Mouse (Mus musculus): ENCODE measurements around the gene Dusp5. TPM values are rescaled to one million over a fixed set of nuclear protein-coding genes. Genes with fewer than 3 reads are reported as not detected.
A peak's percentile ranks its signal among the peaks of the same experiment; 100 is the strongest.

The Dusp5 gene
- 0.10 and 0.18 TPM in 2 replicates for polyA plus RNA-seq (2012)

DNA sequence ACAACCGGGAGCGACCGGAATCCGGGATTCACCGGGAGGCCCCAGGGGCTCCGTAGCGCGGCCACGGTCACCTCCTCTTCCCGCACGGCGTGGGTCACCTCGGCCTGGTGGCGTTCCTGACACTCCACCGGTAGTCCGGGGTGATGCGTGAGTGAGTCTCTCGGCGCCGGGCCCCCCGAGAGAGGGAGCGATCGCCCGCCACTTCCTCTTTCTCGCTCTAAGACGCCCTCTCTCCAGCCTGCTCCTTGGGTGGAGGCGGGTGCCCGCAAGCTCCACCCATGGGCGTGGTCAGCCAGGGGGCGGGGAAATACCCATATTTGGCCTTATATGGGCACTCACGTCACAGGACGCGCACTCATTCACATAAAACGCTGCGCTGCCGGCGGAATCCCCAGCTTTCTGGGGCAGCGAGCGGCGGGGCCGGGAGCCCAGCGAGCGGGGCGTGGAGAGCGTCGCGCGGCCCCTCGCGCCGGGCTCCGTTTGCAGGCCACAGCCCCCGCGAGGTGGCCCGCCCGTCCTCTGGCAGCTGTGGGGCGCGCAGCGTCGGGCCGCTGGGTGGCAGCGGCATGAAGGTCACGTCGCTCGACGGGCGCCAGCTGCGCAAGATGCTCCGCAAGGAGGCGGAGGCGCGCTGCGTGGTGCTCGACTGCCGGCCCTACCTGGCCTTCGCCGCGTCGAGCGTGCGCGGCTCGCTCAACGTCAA, at the start of gene Dusp5:
Gene Dusp5 (plus strand): TSS at position 358 of the 703 bp plus-strand sequence.
- peaks cover 56% of the 10 kb centered on the region for H3K27me3 ChIP-seq (ENCODE audit: control insufficient read depth)
- TF ChIP-seq TAL1 (IDR thresholded peaks at IDR 0.05; ENCODE audit: low read length) (no peak), GATA1 (IDR thresholded peaks at IDR 0.05; ENCODE audit: low read length) (no peak)

DNA sequence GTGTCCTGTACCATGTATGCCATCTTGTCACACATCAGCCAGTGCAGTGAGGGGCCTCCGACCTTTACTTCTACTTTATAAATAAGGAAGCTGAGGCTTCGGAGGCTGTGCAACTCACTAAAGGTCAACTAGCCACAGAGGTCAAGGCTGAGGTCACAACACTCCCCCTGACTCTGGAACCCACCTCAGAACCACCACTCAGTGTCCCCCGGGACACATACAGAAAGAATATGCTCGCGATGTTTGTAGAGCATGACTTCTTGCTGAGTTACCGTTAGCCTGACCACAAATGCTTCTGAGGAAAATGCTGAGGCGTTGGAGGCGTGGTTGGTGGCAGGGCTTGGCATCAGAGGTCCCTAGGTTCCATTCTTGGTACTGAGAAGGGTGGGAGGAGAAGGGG, 49.3 kb upstream of the Dusp5 start:
- no peaks in the 10 kb centered on the region for H3K4me1 ChIP-seq (ENCODE audit: control insufficient read depth)
- H3K36me3 ChIP-seq (ENCODE audit: control insufficient read depth): no peaks in the 10 kb centered on the region
- H3K9me3 ChIP-seq (ENCODE audit: control insufficient read depth, low read length): no peaks in the 10 kb centered on the region
- H3K27me3 ChIP-seq (ENCODE audit: control insufficient read depth): no peaks in the 10 kb centered on the region
- H3K4me3 ChIP-seq (replicated peaks): no peak overlapping the region
- TF ChIP-seq TAL1 (IDR thresholded peaks at IDR 0.05; ENCODE audit: low read length) (no peak), GATA1 (IDR thresholded peaks at IDR 0.05; ENCODE audit: low read length) (no peak)

More for the DNA sequence above, at the start of gene Dusp5:
- H3K4me3 ChIP-seq (replicated peaks): peak within 1 kb of the TSS; percentile 62
- peaks cover 29% of the 10 kb centered on the region for H3K9me3 ChIP-seq (ENCODE audit: control insufficient read depth, low read length)
- no peaks in the 10 kb centered on the region for H3K36me3 ChIP-seq (ENCODE audit: control insufficient read depth)
- peaks cover 13% of the 10 kb centered on the region for H3K4me1 ChIP-seq (ENCODE audit: control insufficient read depth)

DNA sequence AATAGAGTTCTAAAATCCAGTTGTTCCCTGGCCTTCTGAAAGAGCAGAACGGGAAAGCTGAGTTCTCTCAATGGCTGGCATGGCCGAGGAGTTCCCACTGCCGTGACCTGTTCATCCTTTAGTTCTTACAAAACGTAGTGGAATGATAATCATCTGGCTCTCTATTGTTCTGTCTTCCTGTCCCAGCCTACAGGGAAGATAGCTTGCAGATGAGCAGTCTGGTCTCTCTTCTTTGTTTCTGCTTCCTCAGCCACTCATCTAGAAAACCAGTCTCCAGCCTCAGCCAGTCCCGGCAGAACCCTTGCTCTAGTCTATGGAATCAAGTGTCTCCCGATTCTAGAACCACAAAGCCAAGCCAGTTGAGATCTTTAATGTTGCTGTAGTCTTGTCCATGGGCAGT, 46.8 kb upstream of the Dusp5 start:
- TF ChIP-seq GATA1 (IDR thresholded peaks at IDR 0.05; ENCODE audit: low read length): no peak
- no peak for TF ChIP-seq TAL1 (IDR thresholded peaks at IDR 0.05; ENCODE audit: low read length)
- no peaks in the 10 kb centered on the region for H3K27me3 ChIP-seq (ENCODE audit: control insufficient read depth)
- H3K4me1 ChIP-seq (ENCODE audit: control insufficient read depth): no peaks in the 10 kb centered on the region
- H3K9me3 ChIP-seq (ENCODE audit: control insufficient read depth, low read length): no peaks in the 10 kb centered on the region
- no peak overlapping the region for H3K4me3 ChIP-seq (replicated peaks)
- no peaks in the 10 kb centered on the region for H3K36me3 ChIP-seq (ENCODE audit: control insufficient read depth)

DNA sequence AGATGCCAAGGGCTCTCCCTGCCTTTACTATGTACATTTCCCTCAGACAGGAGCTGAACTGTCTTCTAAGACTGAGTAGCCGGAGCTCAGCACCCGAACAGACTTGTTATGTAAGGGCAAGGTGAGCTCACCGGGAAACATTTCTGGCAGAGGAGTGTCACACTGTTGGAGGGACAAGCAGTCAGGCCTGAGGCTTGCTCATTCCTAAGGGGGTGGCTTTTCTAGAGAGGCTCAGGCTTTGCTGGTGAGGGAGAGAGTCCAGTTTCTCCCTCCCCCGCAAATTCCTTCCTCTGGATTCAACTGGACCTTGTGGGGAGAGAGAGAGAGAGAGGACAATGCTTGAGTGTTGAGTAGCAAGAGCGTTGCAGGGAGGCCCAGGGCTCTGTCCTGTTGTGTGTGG, 46.4 kb upstream of the Dusp5 start:
- Histone ChIP-seq H3K36me3 (ENCODE audit: control insufficient read depth) (no peaks in the 10 kb centered on the region), H3K4me3 (replicated peaks) (no peak overlapping the region), H3K27me3 (ENCODE audit: control insufficient read depth) (no peaks in the 10 kb centered on the region), H3K9me3 (ENCODE audit: control insufficient read depth, low read length) (no peaks in the 10 kb centered on the region), H3K4me1 (ENCODE audit: control insufficient read depth) (no peaks in the 10 kb centered on the region)
- no peak for TF ChIP-seq TAL1 (IDR thresholded peaks at IDR 0.05; ENCODE audit: low read length)
- TF ChIP-seq GATA1 (IDR thresholded peaks at IDR 0.05; ENCODE audit: low read length): no peak

DNA sequence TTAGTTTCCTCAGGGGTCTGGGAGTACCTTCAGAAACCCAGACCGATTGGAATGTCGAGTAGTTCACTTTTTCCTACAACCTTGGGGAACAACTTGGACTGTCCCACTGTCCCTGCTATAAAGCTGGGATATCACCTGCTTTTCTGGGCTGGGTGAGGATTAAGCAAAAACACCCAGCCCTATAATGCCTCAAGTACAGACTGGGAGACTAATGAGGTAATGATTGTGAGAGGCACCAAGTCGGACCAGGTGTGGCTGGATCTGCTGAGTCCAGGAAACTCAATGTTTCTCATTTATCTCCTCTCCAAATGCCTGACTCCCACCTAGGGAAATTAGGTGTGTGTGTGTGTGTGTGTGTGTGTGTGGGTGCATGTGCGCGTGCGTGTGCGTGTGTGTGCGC, 44.9 kb upstream of the Dusp5 start:
- Histone ChIP-seq H3K36me3 (ENCODE audit: control insufficient read depth) (no peaks in the 10 kb centered on the region), H3K9me3 (ENCODE audit: control insufficient read depth, low read length) (no peaks in the 10 kb centered on the region), H3K4me1 (ENCODE audit: control insufficient read depth) (no peaks in the 10 kb centered on the region), H3K4me3 (replicated peaks) (no peak overlapping the region), H3K27me3 (ENCODE audit: control insufficient read depth) (no peaks in the 10 kb centered on the region)
- TF ChIP-seq TAL1 (IDR thresholded peaks at IDR 0.05; ENCODE audit: low read length) (no peak), GATA1 (IDR thresholded peaks at IDR 0.05; ENCODE audit: low read length) (no peak)

DNA sequence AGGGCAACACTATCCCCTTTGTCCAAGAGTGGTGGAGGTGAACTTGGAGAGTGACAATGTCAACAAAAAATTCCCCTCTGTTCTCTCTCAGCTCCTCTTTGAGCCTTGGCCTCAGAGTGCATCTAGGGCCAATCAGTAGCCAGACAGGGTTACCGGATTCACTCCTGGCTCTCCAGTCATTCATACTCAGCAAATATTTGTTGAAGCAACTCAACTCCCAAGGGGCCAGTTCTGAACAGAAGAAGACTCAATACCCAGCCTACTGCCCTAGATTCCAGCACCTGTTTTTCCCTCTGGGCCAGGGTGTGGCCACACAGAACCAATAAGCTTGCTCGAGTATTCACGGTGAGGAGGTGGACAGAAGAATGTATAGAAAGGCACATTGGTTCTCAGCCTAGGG, 44.0 kb upstream of the Dusp5 start:
- no peaks in the 10 kb centered on the region for H3K9me3 ChIP-seq (ENCODE audit: control insufficient read depth, low read length)
- H3K36me3 ChIP-seq (ENCODE audit: control insufficient read depth): no peaks in the 10 kb centered on the region
- H3K27me3 ChIP-seq (ENCODE audit: control insufficient read depth): no peaks in the 10 kb centered on the region
- H3K4me1 ChIP-seq (ENCODE audit: control insufficient read depth): no peaks in the 10 kb centered on the region
- H3K4me3 ChIP-seq (replicated peaks): no peak overlapping the region
- TF ChIP-seq TAL1 (IDR thresholded peaks at IDR 0.05; ENCODE audit: low read length): no peak
- TF ChIP-seq GATA1 (IDR thresholded peaks at IDR 0.05; ENCODE audit: low read length): no peak

DNA sequence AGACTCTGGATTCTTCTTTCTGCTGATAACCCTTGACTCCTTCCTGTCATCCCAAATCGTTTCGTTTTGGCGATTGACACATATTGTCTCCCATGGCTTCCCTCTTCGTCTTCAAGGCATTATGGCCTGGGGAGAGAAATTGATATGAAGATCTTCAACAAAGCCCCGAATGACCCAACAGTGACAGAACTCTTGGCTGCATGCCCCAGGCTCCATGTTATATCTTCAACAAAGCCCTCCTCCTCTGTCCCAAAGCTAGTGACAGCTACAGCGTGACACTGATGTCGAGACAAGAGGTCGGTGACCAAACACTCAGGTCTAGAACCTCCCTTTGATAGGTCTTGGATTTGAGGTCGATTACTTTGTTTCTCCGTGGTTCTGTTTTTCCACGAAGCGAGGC, 39.7 kb upstream of the Dusp5 start:
- H3K36me3 ChIP-seq (ENCODE audit: control insufficient read depth): no peaks in the 10 kb centered on the region
- no peaks in the 10 kb centered on the region for H3K9me3 ChIP-seq (ENCODE audit: control insufficient read depth, low read length)
- peaks cover 1% of the 10 kb centered on the region; the same call in 1 of the 2 replicates for H3K4me1 ChIP-seq (ENCODE audit: control insufficient read depth)
- no peak for TF ChIP-seq TAL1 (IDR thresholded peaks at IDR 0.05; ENCODE audit: low read length)
- TF ChIP-seq GATA1 (IDR thresholded peaks at IDR 0.05; ENCODE audit: low read length): no peak
- no peaks in the 10 kb centered on the region for H3K27me3 ChIP-seq (ENCODE audit: control insufficient read depth)
- no peak overlapping the region for H3K4me3 ChIP-seq (replicated peaks)

DNA sequence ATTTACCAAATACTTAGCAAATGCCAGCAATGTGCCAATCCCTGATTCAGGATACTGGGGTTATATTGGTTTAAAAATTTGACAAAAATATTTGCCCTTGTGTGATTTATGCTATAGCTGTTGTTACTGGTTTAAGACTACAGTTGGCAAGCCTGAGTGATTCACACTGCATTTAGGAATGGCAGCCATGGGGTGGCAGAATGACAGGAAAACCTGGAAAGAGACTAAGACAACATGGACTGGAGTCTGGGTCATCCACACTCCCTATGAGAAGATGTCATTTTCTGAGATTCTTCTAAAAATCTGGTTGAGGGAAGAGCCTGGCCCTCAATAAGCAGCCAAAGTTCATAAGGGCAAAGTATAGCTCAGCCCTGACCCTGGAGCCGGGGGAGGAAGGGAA, 39.0 kb upstream of the Dusp5 start:
- Histone ChIP-seq H3K36me3 (ENCODE audit: control insufficient read depth) (no peaks in the 10 kb centered on the region), H3K4me3 (replicated peaks) (no peak overlapping the region), H3K4me1 (ENCODE audit: control insufficient read depth) (peaks cover 1% of the 10 kb centered on the region; the same call in 1 of the 2 replicates), H3K27me3 (ENCODE audit: control insufficient read depth) (no peaks in the 10 kb centered on the region), H3K9me3 (ENCODE audit: control insufficient read depth, low read length) (no peaks in the 10 kb centered on the region)
- TF ChIP-seq GATA1 (IDR thresholded peaks at IDR 0.05; ENCODE audit: low read length) (no peak), TAL1 (IDR thresholded peaks at IDR 0.05; ENCODE audit: low read length) (no peak)

DNA sequence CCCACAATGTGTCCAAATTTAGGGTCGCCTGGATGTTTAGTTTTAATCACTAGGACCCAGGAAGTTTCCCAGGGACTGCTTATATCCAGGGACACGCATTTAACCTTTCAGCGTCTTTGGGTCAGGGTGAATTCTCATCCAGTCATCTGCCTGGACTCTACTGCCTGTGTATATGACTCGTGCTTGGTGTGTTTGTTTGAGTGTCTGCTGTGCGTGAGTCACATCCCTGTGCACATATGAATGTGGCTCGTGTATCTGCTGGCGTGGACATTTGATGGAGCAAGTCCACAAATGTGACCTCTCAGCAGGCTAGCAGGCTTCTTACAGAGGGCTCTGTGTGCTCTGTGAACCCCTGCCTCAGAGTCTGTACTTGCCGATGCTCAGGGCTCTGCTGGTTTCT, 38.0 kb upstream of the Dusp5 start:
- H3K9me3 ChIP-seq (ENCODE audit: control insufficient read depth, low read length): no peaks in the 10 kb centered on the region
- H3K4me3 ChIP-seq (replicated peaks): no peak overlapping the region
- peaks cover 1% of the 10 kb centered on the region; the same call in 1 of the 2 replicates for H3K4me1 ChIP-seq (ENCODE audit: control insufficient read depth)
- TF ChIP-seq TAL1 (IDR thresholded peaks at IDR 0.05; ENCODE audit: low read length) (no peak), GATA1 (IDR thresholded peaks at IDR 0.05; ENCODE audit: low read length) (no peak)
- H3K27me3 ChIP-seq (ENCODE audit: control insufficient read depth): no peaks in the 10 kb centered on the region
- H3K36me3 ChIP-seq (ENCODE audit: control insufficient read depth): no peaks in the 10 kb centered on the region

DNA sequence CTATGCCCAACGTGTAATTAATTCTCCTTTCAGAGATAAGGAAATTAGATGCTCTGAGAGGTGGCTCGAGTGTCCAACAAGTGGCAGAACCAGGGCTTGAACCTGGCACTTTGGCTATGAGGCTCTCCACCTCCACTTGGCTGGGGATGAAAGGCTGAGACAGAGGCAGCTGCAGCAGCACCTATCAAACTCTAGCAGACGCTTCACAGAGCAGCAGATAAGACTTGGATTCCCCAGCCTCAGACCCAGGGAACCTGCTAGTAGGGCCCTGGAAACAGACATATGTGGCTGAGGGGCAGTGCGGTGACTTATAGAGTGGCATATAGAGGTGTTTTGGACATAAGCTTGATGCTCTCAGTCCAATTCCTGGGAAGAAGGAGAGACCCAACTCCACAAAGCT, 36.4 kb upstream of the Dusp5 start:
- Histone ChIP-seq H3K4me1 (ENCODE audit: control insufficient read depth) (peaks cover 1% of the 10 kb centered on the region; the same call in 1 of the 2 replicates), H3K36me3 (ENCODE audit: control insufficient read depth) (no peaks in the 10 kb centered on the region), H3K27me3 (ENCODE audit: control insufficient read depth) (no peaks in the 10 kb centered on the region), H3K4me3 (replicated peaks) (no peak overlapping the region), H3K9me3 (ENCODE audit: control insufficient read depth, low read length) (no peaks in the 10 kb centered on the region)
- TF ChIP-seq GATA1 (IDR thresholded peaks at IDR 0.05; ENCODE audit: low read length) (no peak), TAL1 (IDR thresholded peaks at IDR 0.05; ENCODE audit: low read length) (no peak)
